Mouse (Mus musculus): ENCODE data around the gene Xndc1. TPM values are rescaled to one million over a fixed set of nuclear protein-coding genes. Genes with fewer than 3 reads are reported as not detected.
"Not testable (repeated sequence)": the region's sequence is repeated elsewhere in the genome, so short reads cannot be mapped to it uniquely, and the experiment has no call there.

Xndc1 gene
- polyA plus RNA-seq, 1 experiment from 2014 or later: 7.8 TPM

DNA sequence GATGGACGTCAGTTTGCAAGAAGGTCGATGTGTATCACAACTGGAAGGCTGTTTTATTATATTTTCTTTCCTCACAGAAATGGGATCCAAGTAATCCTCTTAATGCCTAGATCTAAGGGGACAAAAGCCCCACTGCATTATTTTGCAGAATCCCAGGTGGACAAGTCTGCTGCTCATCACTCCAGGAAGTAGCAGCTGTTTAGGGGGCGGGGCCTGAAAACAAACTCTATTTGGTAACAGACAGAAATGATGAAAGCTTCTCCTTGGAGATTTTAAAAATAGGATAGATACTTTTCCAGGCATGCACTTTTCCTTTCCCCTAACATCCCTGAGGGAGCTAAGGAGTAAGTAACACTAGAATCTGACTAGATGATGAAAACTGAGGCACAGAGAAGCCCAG lies 28.0 kb upstream of the Xndc1 start:
- Histone ChIP-seq H3K27ac (replicated peaks) (no peak overlapping the region), H3K36me3 (ENCODE audit: control insufficient read depth, insufficient read depth, low read length) (peaks cover 26% of the 10 kb centered on the region), H3K9me3 (ENCODE audit: control insufficient read depth, low read length) (no peaks in the 10 kb centered on the region), H3K9ac (ENCODE audit: low read length) (no peak overlapping the region), H3K4me1 (replicated peaks; ENCODE audit: control insufficient read depth, insufficient read depth) (no peaks in the 10 kb centered on the region), H3K27me3 (ENCODE audit: control insufficient read depth, insufficient read depth, low read length) (no peaks in the 10 kb centered on the region), H3K4me2 (replicated peaks; ENCODE audit: low read depth) (no peak overlapping the region), H3K4me3 (ENCODE audit: low read depth, low read length) (no peak overlapping the region)
- TF ChIP-seq CTCF (IDR thresholded peaks at IDR 0.05; ENCODE audit: low read depth): no peak
- TF ChIP-seq EP300 (optimal IDR thresholded peaks at IDR 0.05): no peak
- no peak for DNase-seq (ENCODE audit: low spot score)
- ATAC-seq (ENCODE audit: low FRiP score, low TSS enrichment): no peak
- WGBS: 95% methylated on average over 3 of the region's 3 CpGs

GRCm38 (mm10) chr7:102042314-102042713 lies 23.0 kb upstream of the Xndc1 start:
- no peak overlapping the region for H3K9ac ChIP-seq (ENCODE audit: low read length)
- TF ChIP-seq CTCF (IDR thresholded peaks at IDR 0.05; ENCODE audit: low read depth): no peak
- TF ChIP-seq EP300 (optimal IDR thresholded peaks at IDR 0.05): no peak
- peak overlapping the region; percentile 45; the same call in 1 of the 2 replicates for H3K27ac ChIP-seq (replicated peaks)
- no peak for DNase-seq (ENCODE audit: low spot score)
- no peak overlapping the region for H3K4me2 ChIP-seq (replicated peaks; ENCODE audit: low read depth)
- no peaks in the 10 kb centered on the region for H3K9me3 ChIP-seq (ENCODE audit: control insufficient read depth, low read length)
- ATAC-seq (ENCODE audit: low FRiP score, low TSS enrichment): no peak
- H3K36me3 ChIP-seq (ENCODE audit: control insufficient read depth, insufficient read depth, low read length): peaks cover 12% of the 10 kb centered on the region
- 37% methylated on average over 2 of the region's 2 CpGs for WGBS
- H3K4me3 ChIP-seq (ENCODE audit: low read depth, low read length): no peak overlapping the region
- no peaks in the 10 kb centered on the region for H3K27me3 ChIP-seq (ENCODE audit: control insufficient read depth, insufficient read depth, low read length)
- no peaks in the 10 kb centered on the region for H3K4me1 ChIP-seq (replicated peaks; ENCODE audit: control insufficient read depth, insufficient read depth)

GRCm38 (mm10) chr7:102048524-102048923 lies 16.8 kb upstream of the Xndc1 start:
- H3K4me1 ChIP-seq (replicated peaks; ENCODE audit: control insufficient read depth, insufficient read depth); H3K9ac ChIP-seq (ENCODE audit: low read length); DNase-seq (ENCODE audit: low spot score); H3K36me3 ChIP-seq (ENCODE audit: control insufficient read depth, insufficient read depth, low read length); H3K27me3 ChIP-seq (ENCODE audit: control insufficient read depth, insufficient read depth, low read length); H3K4me2 ChIP-seq (replicated peaks; ENCODE audit: low read depth); ATAC-seq (ENCODE audit: low FRiP score, low TSS enrichment); H3K4me3 ChIP-seq (ENCODE audit: low read depth, low read length); H3K27ac ChIP-seq (replicated peaks); H3K9me3 ChIP-seq (ENCODE audit: control insufficient read depth, low read length): not testable (repeated sequence)
- peak; percentile 54 for TF ChIP-seq CTCF (IDR thresholded peaks at IDR 0.05; ENCODE audit: low read depth)

DNA sequence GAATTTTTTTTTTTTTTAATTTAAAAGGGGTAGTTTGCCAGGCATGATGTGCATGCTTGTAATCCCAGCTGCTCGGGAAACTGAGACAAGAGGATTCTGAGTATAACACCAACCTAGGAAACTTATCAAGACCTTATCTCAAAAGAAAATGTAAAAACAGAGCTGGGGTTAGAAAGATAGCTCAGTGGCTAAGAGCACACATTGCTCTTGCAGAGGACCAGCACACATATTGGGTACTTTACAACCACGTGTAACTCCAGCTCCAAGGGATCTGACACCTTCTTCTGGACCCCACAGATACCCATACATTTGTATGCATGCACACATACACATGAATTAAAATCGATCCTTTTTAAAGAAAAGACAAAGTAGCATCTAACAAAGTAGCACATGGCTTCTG lies 4.0 kb upstream of the Xndc1 start:
- H3K9ac ChIP-seq (ENCODE audit: low read length): no peak overlapping the region
- H3K9me3 ChIP-seq (ENCODE audit: control insufficient read depth, low read length): no peaks in the 10 kb centered on the region
- no peaks in the 10 kb centered on the region for H3K36me3 ChIP-seq (ENCODE audit: control insufficient read depth, insufficient read depth, low read length)
- DNase-seq (ENCODE audit: low spot score) (no peak), ATAC-seq (ENCODE audit: low FRiP score, low TSS enrichment) (no peak)
- TF ChIP-seq EP300 (optimal IDR thresholded peaks at IDR 0.05) (no peak), CTCF (IDR thresholded peaks at IDR 0.05; ENCODE audit: low read depth) (no peak)
- no peaks in the 10 kb centered on the region for H3K27me3 ChIP-seq (ENCODE audit: control insufficient read depth, insufficient read depth, low read length)
- H3K4me1 ChIP-seq (replicated peaks; ENCODE audit: control insufficient read depth, insufficient read depth): peaks cover 7% of the 10 kb centered on the region; the same call in 1 of the 2 replicates
- no peak overlapping the region for H3K4me3 ChIP-seq (ENCODE audit: low read depth, low read length)
- WGBS: 81% methylated on average over 3 of the region's 3 CpGs
- no peak overlapping the region for H3K27ac ChIP-seq (replicated peaks)
- no peak overlapping the region for H3K4me2 ChIP-seq (replicated peaks; ENCODE audit: low read depth)

- no peaks in the 10 kb centered on the region for H3K27me3 ChIP-seq (ENCODE audit: control insufficient read depth, insufficient read depth, low read length)
- H3K4me2 ChIP-seq (replicated peaks; ENCODE audit: low read depth): no peak overlapping the region
- no peak overlapping the region for H3K27ac ChIP-seq (replicated peaks)
- no peak overlapping the region for H3K4me3 ChIP-seq (ENCODE audit: low read depth, low read length)
- no peak for TF ChIP-seq CTCF (IDR thresholded peaks at IDR 0.05; ENCODE audit: low read depth)
- TF ChIP-seq EP300 (optimal IDR thresholded peaks at IDR 0.05): no peak
- H3K4me1 ChIP-seq (replicated peaks; ENCODE audit: control insufficient read depth, insufficient read depth): peaks cover 7% of the 10 kb centered on the region; the same call in 1 of the 2 replicates
- no peaks in the 10 kb centered on the region for H3K9me3 ChIP-seq (ENCODE audit: control insufficient read depth, low read length)
- no peaks in the 10 kb centered on the region for H3K36me3 ChIP-seq (ENCODE audit: control insufficient read depth, insufficient read depth, low read length)
- DNase-seq (ENCODE audit: low spot score) (no peak), ATAC-seq (ENCODE audit: low FRiP score, low TSS enrichment) (no peak)
- 62% methylated on average over 1 of the region's 1 CpGs for WGBS
- H3K9ac ChIP-seq (ENCODE audit: low read length): no peak overlapping the region
Observed at GRCm38 (mm10) chr7:102062203-102062602, 3.1 kb upstream of the Xndc1 start.

DNA sequence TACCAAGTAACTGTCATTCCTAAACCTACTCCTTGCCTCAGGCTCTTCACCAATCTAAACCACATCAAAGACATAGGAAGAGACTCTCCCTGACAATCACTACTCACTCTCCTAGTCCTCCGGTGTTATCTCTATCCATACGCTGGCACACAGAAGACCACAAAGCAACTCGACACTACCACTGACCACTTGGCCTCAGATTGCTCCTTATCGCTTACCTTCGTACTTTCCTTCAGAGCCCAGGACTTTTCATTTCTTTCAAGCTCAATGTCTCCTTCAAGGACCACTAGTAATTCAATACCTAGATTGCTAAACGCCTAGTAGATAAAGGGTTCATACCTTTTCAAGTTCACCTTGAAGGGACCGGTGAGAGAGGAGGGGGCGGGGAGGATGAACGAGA lies 1.4 kb upstream of the Xndc1 start:
- Histone ChIP-seq H3K4me3 (ENCODE audit: low read depth, low read length) (peak overlapping the region; percentile 71; the same call in 1 of the 2 replicates), H3K27ac (replicated peaks) (no peak overlapping the region), H3K27me3 (ENCODE audit: control insufficient read depth, insufficient read depth, low read length) (no peaks in the 10 kb centered on the region), H3K4me2 (replicated peaks; ENCODE audit: low read depth) (peak overlapping the region; percentile 70), H3K9ac (ENCODE audit: low read length) (0 out of 2 replicates have a peak overlapping the region, but pooled peaks have one; percentile 8), H3K9me3 (ENCODE audit: control insufficient read depth, low read length) (no peaks in the 10 kb centered on the region), H3K4me1 (replicated peaks; ENCODE audit: control insufficient read depth, insufficient read depth) (peaks cover 7% of the 10 kb centered on the region; the same call in 1 of the 2 replicates), H3K36me3 (ENCODE audit: control insufficient read depth, insufficient read depth, low read length) (no peaks in the 10 kb centered on the region)
- TF ChIP-seq CTCF (IDR thresholded peaks at IDR 0.05; ENCODE audit: low read depth) (no peak), EP300 (optimal IDR thresholded peaks at IDR 0.05) (no peak)
- DNase-seq (ENCODE audit: low spot score): no peak
- no peak for ATAC-seq (ENCODE audit: low FRiP score, low TSS enrichment)
- WGBS: 68% methylated on average over 9 of the region's 9 CpGs
